Mouse (Mus musculus) kidney, adult 2 months (tissue): Measurements from ENCODE around the gene Vipr2.

Experiments
- CTCF ChIP-seq: fragments of 200-500 bp; conservative IDR thresholded peaks from 2 replicates; pipeline ENCODE4 v1.5.1; 2011; ENCODE audit warnings: low read depth, mild to moderate bottlenecking, control low read depth, low read length, moderate library complexity, mixed read lengths; ENCODE audit not compliant: insufficient read depth, insufficient read length
- POLR2A ChIP-seq: fragments of 200-500 bp; IDR thresholded peaks from one replicate; pipeline ENCODE4 v1.6.1; 2011; ENCODE audit warnings: low read depth, low read length, control low read depth

- TF ChIP-seq CTCF = no peak
- no peak for TF ChIP-seq POLR2A
These were observed 46.3 kb downstream of the Vipr2 start for GRCm38 (mm10) chr12:116123786-116124185.
